Mouse (Mus musculus) testis, adult 2 months (tissue): ENCODE data around the gene Cpox.

Source experiments
- CTCF ChIP-seq: fragments of 200-500 bp; IDR thresholded peaks from 2 replicates; pipeline ENCODE4 v1.5.1; 2012; ENCODE audit warnings: low read depth, mild to moderate bottlenecking, inconsistent platforms, low read length, moderate library complexity; ENCODE audit not compliant: control insufficient read depth, insufficient read depth, insufficient replicate concordance
- POLR2A ChIP-seq: fragments of 200-500 bp; IDR thresholded peaks from 2 replicates; pipeline ENCODE4 v1.6.1; 2012; ENCODE audit warnings: low read depth, mild to moderate bottlenecking, inconsistent platforms, low read length, moderate library complexity; ENCODE audit not compliant: control insufficient read depth

- TF ChIP-seq CTCF (no peak), POLR2A (no peak)
Measured at GRCm38 (mm10) chr16:58712221-58712620, 42.1 kb downstream of the Cpox start.
